ENCODE assay signal across 8 mouse cellular contexts in genomic region chr3:107953328-107953755, GRCm38 (mm10). TPM values are rescaled to one million over a fixed set of nuclear protein-coding genes. Genes with fewer than 3 reads are reported as not detected.
A peak's percentile ranks its signal among the peaks of the same experiment; 100 is the strongest.
DNase-seq lines count a peak whose midpoint lies in the region; ATAC-seq lines count a peak whose summit lies in the region.

No protein-coding gene starts in this region.

- H3K9ac ChIP-seq in kidney, embryonic 16.5 days (replicated peaks; ENCODE audit: low read length): no peak overlapping the region
- no peak overlapping the region for H3K9ac ChIP-seq in liver, embryonic 16.5 days (ENCODE audit: low read depth, low read length)
- no peak overlapping the region for H3K9ac ChIP-seq in neural tube, embryonic 14.5 days (replicated peaks; ENCODE audit: low read depth, low read length)

- no peaks in the 10 kb centered on the region for H3K27me3 ChIP-seq in kidney, embryonic 16.5 days (ENCODE audit: insufficient read depth, low read length)
- no peaks in the 10 kb centered on the region for H3K27me3 ChIP-seq in liver, embryonic 16.5 days (ENCODE audit: control insufficient read depth, insufficient read depth, low read depth, low read length)
- no peaks in the 10 kb centered on the region for H3K27me3 ChIP-seq in neural tube, embryonic 14.5 days (ENCODE audit: control insufficient read depth, insufficient read depth, low read length)

- H3K27ac ChIP-seq in kidney, embryonic 16.5 days (ENCODE audit: low read length): no peak overlapping the region
- no peak overlapping the region for H3K27ac ChIP-seq in liver, embryonic 16.5 days (ENCODE audit: low read length)
- no peak overlapping the region for H3K27ac ChIP-seq in neural tube, embryonic 14.5 days (ENCODE audit: low read depth, low read length)

- DNase-seq in A20 (ENCODE audit: low read depth, low spot score) (peak; percentile 52), adipocyte (ENCODE audit: low spot score) (peak; percentile 83)
- DNase-seq in embryo, embryonic 10 days (ENCODE audit: low spot score): peak; percentile 67
- peak; percentile 76 to 83 for DNase-seq in heart, adult 9 months (ENCODE audit: low spot score in 2 of 2)
- DNase-seq in thymus, postnatal 4 days: peak; percentile 71

- no peaks in the 10 kb centered on the region for H3K9me3 ChIP-seq in kidney, embryonic 16.5 days (ENCODE audit: low read length)
- H3K9me3 ChIP-seq in liver, embryonic 16.5 days (replicated peaks; ENCODE audit: control insufficient read depth, low read length): no peaks in the 10 kb centered on the region
- no peaks in the 10 kb centered on the region for H3K9me3 ChIP-seq in neural tube, embryonic 14.5 days (ENCODE audit: control insufficient read depth, low read length)

- H3K36me3 ChIP-seq in kidney, embryonic 16.5 days (ENCODE audit: insufficient read depth, low read length): no peaks in the 10 kb centered on the region
- H3K36me3 ChIP-seq in liver, embryonic 16.5 days (ENCODE audit: control insufficient read depth, insufficient read depth): no peaks in the 10 kb centered on the region
- H3K36me3 ChIP-seq in neural tube, embryonic 14.5 days (ENCODE audit: control insufficient read depth, insufficient read depth, low read length): no peaks in the 10 kb centered on the region

- 23% methylated on average over 6 of the region's 6 CpGs for WGBS in kidney, embryonic 16.5 days
- 13% methylated on average over 6 of the region's 6 CpGs for WGBS in liver, embryonic 16.5 days (ENCODE audit: insufficient replicate concordance)
- 26% methylated on average over 6 of the region's 6 CpGs for WGBS in neural tube, embryonic 14.5 days

- H3K4me3 ChIP-seq in kidney, embryonic 16.5 days (ENCODE audit: low read length): no peak overlapping the region
- H3K4me3 ChIP-seq in liver, embryonic 16.5 days (ENCODE audit: low read depth, low read length): no peak overlapping the region
- no peak overlapping the region for H3K4me3 ChIP-seq in neural tube, embryonic 14.5 days (ENCODE audit: low read depth, low read length)

- H3K4me2 ChIP-seq in kidney, embryonic 16.5 days (replicated peaks; ENCODE audit: low read depth, low read length): no peak overlapping the region
- H3K4me2 ChIP-seq in liver, embryonic 16.5 days (ENCODE audit: low read depth, low read length): no peak overlapping the region
- no peak overlapping the region for H3K4me2 ChIP-seq in neural tube, embryonic 14.5 days (ENCODE audit: low read depth, low read length)

- H3K4me1 ChIP-seq in kidney, embryonic 16.5 days (ENCODE audit: insufficient read depth, low read length): no peaks in the 10 kb centered on the region; the same call in 1 of the 2 replicates
- no peaks in the 10 kb centered on the region; the same call in 1 of the 2 replicates for H3K4me1 ChIP-seq in liver, embryonic 16.5 days (ENCODE audit: control insufficient read depth, low read depth, low read length)
- no peaks in the 10 kb centered on the region for H3K4me1 ChIP-seq in neural tube, embryonic 14.5 days (ENCODE audit: control insufficient read depth, insufficient read depth, low read length)

- peak; percentile 61 for ATAC-seq in kidney, embryonic 16.5 days (ENCODE audit: low FRiP score, low TSS enrichment)
- peak; percentile 32 for ATAC-seq in liver, embryonic 16.5 days (ENCODE audit: low read depth)
- peak; percentile 81 for ATAC-seq in neural tube, embryonic 14.5 days (ENCODE audit: low read depth)

RNA-seq across cellular contexts. Expression of gene Gstm6, which starts 9.8 kb away (rescaled TPM):
- polyA plus RNA-seq in kidney, embryonic 16.5 days (2015; fragmentation: Nextera tagmentation; extraction: Ambion mirVana): 8.2 and 9.6 TPM in 2 replicates
- 19.1 and 21.3 TPM in 2 replicates for polyA plus RNA-seq in liver, embryonic 16.5 days (2015; fragmentation: Nextera tagmentation; extraction: Ambion mirVana)
- polyA plus RNA-seq in neural tube, embryonic 14.5 days (2014; fragmentation: Nextera tagmentation; extraction: Ambion mirVana): 7.4 and 13.2 TPM in 2 replicates

RNA-seq across cellular contexts. Expression of gene Gstm3, which starts 15.7 kb away (rescaled TPM):
- 0.18 and 0.24 TPM in 2 replicates for polyA plus RNA-seq in kidney, embryonic 16.5 days (2015; fragmentation: Nextera tagmentation; extraction: Ambion mirVana)
- polyA plus RNA-seq in liver, embryonic 16.5 days (2015; fragmentation: Nextera tagmentation; extraction: Ambion mirVana): 13.9 and 16.3 TPM in 2 replicates
- not detected in 2 replicates for polyA plus RNA-seq in neural tube, embryonic 14.5 days (2014; fragmentation: Nextera tagmentation; extraction: Ambion mirVana)

RNA-seq across cellular contexts. Expression of gene Gstm7, which starts 21.7 kb away (rescaled TPM):
- 16.7 and 16.9 TPM in 2 replicates for polyA plus RNA-seq in kidney, embryonic 16.5 days (2015; fragmentation: Nextera tagmentation; extraction: Ambion mirVana)
- 40.3 and 52.6 TPM in 2 replicates for polyA plus RNA-seq in liver, embryonic 16.5 days (2015; fragmentation: Nextera tagmentation; extraction: Ambion mirVana)
- polyA plus RNA-seq in neural tube, embryonic 14.5 days (2014; fragmentation: Nextera tagmentation; extraction: Ambion mirVana): 69.3 and 70.4 TPM in 2 replicates

RNA-seq across cellular contexts. Expression of gene Gstm2, which starts 32.9 kb away (rescaled TPM):
- 115 and 132 TPM in 2 replicates for polyA plus RNA-seq in kidney, embryonic 16.5 days (2015; fragmentation: Nextera tagmentation; extraction: Ambion mirVana)
- 6.9 and 10.4 TPM in 2 replicates for polyA plus RNA-seq in liver, embryonic 16.5 days (2015; fragmentation: Nextera tagmentation; extraction: Ambion mirVana)
- 1.2 and 6.6 TPM in 2 replicates for polyA plus RNA-seq in neural tube, embryonic 14.5 days (2014; fragmentation: Nextera tagmentation; extraction: Ambion mirVana)

RNA-seq across cellular contexts. Expression of gene Gstm5, which starts 57.7 kb away (rescaled TPM):
- polyA plus RNA-seq in kidney, embryonic 16.5 days (2015; fragmentation: Nextera tagmentation; extraction: Ambion mirVana): 170 and 171 TPM in 2 replicates
- 170 and 181 TPM in 2 replicates for polyA plus RNA-seq in liver, embryonic 16.5 days (2015; fragmentation: Nextera tagmentation; extraction: Ambion mirVana)
- polyA plus RNA-seq in neural tube, embryonic 14.5 days (2014; fragmentation: Nextera tagmentation; extraction: Ambion mirVana): 261 and 263 TPM in 2 replicates

Comparison
In these comparisons a context has a peak if more than half of its experiments do, and no peak if none do; other contexts are left out.
1. RNA of gene Gstm3, which starts 15.7 kb away (polyA plus RNA-seq): 13.9 to 16.3 TPM in liver, embryonic 16.5 days; 0.18 to 0.24 TPM in kidney, embryonic 16.5 days and not detected in neural tube, embryonic 14.5 days; every median in the first group is over 10 times any median in the second.
2. Peak in every context shown above with its lines, with median percentiles within 50 percentile points of each other: DNase-seq and ATAC-seq.